Mouse (Mus musculus): Measurements from ENCODE around the gene March6.

GRCm38 (mm10) chr15:31542013-31542958 is 11.4 kb upstream of the March6 start:
- no peak for TF ChIP-seq CTCF (IDR thresholded peaks at IDR 0.05; ENCODE audit: low read depth)
- TF ChIP-seq EP300 (IDR thresholded peaks at IDR 0.05; ENCODE audit: low read depth): no peak
